Mouse (Mus musculus) liver, embryonic 14.5 days (tissue): ENCODE data around the gene Pdcd1lg2. TPM values are rescaled to one million over a fixed set of nuclear protein-coding genes. Genes with fewer than 3 reads are reported as not detected.

ENCODE experiments used
- ATAC-seq: fragments of 200-750 bp; cut with Nextera tagmentation; 2 replicates; pipeline ENCODE4 v1.8.0; 2017; ENCODE audit warnings: moderate number of reproducible peaks, mild to moderate bottlenecking, moderate library complexity; ENCODE audit not compliant: insufficient read depth
- DNase-seq, 3 experiments: peaks; one replicate each; pipeline ENCODE4 v3.0.0-alpha.2; 2012 to 2013; ENCODE audit warnings: low read depth in 3 of 3, low spot score in 3 of 3
- H3K27ac ChIP-seq: fragments of 300-500 bp; sonication (generic); 2 replicates; pipeline ENCODE4 v1.5.1; 2014; ENCODE audit warnings: moderate library complexity, mild to moderate bottlenecking, control low read depth, inconsistent platforms
- H3K27me3 ChIP-seq: fragments of 300-500 bp; sonication (generic); 2 replicates; pipeline ENCODE4 v1.6.1; 2014; ENCODE audit warnings: mild to moderate bottlenecking, low read length, moderate library complexity; ENCODE audit not compliant: control insufficient read depth, insufficient read depth
- H3K36me3 ChIP-seq: fragments of 300-500 bp; sonication (generic); replicated peaks from 2 replicates; pipeline ENCODE4 v1.6.1; 2014; ENCODE audit warnings: low read depth; ENCODE audit not compliant: control insufficient read depth, insufficient read depth
- H3K4me1 ChIP-seq, 2 experiments: fragments of 200-500 bp in 1 of 2; fragments of 300-500 bp in 1 of 2; sonication (generic) in 1 of 2; replicated peaks; 2 replicates each; pipeline ENCODE4 v1.6.1; 2012 to 2014; ENCODE audit warnings: antibody characterized with exemption in 1 of 2, inconsistent platforms in 1 of 2, low read length in 1 of 2; ENCODE audit not compliant: control insufficient read depth in 2 of 2, insufficient read depth in 2 of 2
- H3K4me2 ChIP-seq: fragments of 300-500 bp; sonication (generic); 2 replicates; pipeline ENCODE4 v1.6.1; 2014; ENCODE audit warnings: low read depth, mild to moderate bottlenecking, control low read depth, moderate library complexity
- H3K4me3 ChIP-seq, 2 experiments: fragments of 200-500 bp in 1 of 2; fragments of 300-500 bp in 1 of 2; sonication (generic) in 1 of 2; 2 replicates each; pipeline ENCODE4 v1.5.1; 2012 to 2014; ENCODE audit warnings: low read depth in 2 of 2, low read length in 2 of 2, mild to moderate bottlenecking in 2 of 2, control low read depth in 1 of 2, inconsistent platforms in 1 of 2, moderate library complexity in 1 of 2; ENCODE audit not compliant: insufficient read depth in 1 of 2
- H3K9ac ChIP-seq: fragments of 300-500 bp; sonication (generic); replicated peaks from 2 replicates; pipeline ENCODE4 v1.6.1; 2014; ENCODE audit warnings: mild to moderate bottlenecking, control low read depth, moderate library complexity
- H3K9me3 ChIP-seq: fragments of 300-500 bp; sonication (generic); 2 replicates; pipeline ENCODE4 v1.6.1; 2016; ENCODE audit warnings: low read length, mixed read lengths; ENCODE audit not compliant: control insufficient read depth
- CTCF ChIP-seq: IDR thresholded peaks from 2 replicates; pipeline ENCODE4 v1.5.1; 2016; ENCODE audit warnings: antibody characterized with exemption, low read depth, control low read depth
- EP300 ChIP-seq: IDR thresholded peaks from 2 replicates; pipeline ENCODE4 v1.6.1; 2016; ENCODE audit warnings: antibody characterized with exemption, low read depth
- WGBS: fragments of 180-500 bp; shearing (Covaris S2); extraction: QIAGEN DNeasy Blood & Tissue Kit; methylation state at CpG from one replicate; pipeline ENCODE4 v1.1.7; 2014; ENCODE audit not compliant: insufficient replicate concordance; 5-methylcytosine and 5-hydroxymethylcytosine counted together
- polyA plus RNA-seq, 2 experiments: library from polyadenylated mRNA; depleted of rRNA in 1 of 2; stranded (reverse) in 1 of 2; unstranded in 1 of 2; fragments of >200 nt; fragmentation: Nextera tagmentation in 1 of 2; extraction: Ambion mirVana in 1 of 2; gene quantifications; 2 replicates each; pipeline versions ENCODE4 v1.2.1 to v1.2.3; 2012 to 2014

Gene Pdcd1lg2
- polyA plus RNA-seq, 2 experiments: 0.02 TPM; not detected in 1

DNA sequence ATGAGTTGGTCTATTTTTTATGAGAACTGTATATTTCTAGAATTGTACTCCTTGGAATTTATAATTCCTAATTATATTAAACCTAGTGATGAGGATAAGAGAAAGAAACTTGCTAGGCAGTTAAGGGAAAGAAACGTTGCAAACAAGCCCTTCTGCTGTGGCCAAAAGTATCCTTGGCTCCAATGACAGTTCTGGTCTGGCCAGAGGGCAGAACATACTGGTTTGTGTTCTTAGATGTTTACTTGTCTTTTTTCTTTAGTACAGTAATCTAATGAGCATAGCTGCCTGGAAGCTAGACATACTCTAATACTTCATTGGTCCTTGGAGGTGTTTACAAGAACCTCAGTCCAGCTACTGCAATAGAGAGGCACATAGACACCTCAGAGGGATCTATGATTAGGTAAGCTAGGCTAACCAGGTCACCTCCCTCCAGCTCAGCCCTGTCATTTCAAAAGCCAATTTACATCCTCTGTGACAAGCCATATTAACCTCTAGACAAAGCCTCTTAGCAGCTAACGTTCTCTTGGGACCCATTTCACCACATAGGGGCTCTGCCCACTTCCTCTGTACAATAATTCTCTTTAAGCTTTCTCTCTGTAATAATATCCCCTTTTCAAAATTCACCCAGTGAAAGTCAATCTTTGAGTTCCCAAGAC lies 102.5 kb downstream of the Pdcd1lg2 start:
- DNase-seq: no peak
- Histone ChIP-seq H3K4me3 (no peak overlapping the region), H3K4me2 (no peak overlapping the region), H3K27me3 (no peaks in the 10 kb centered on the region), H3K36me3 (no peaks in the 10 kb centered on the region), H3K9me3 (no peaks in the 10 kb centered on the region), H3K4me1 (0 out of 4 replicates have a peak, but pooled peaks cover 0 to 3% of the 10 kb centered on the region in 2 experiments), H3K27ac (no peak overlapping the region), H3K9ac (no peak overlapping the region)
- 38% methylated on average over 2 of the region's 2 CpGs for WGBS
- no peak for ATAC-seq
- TF ChIP-seq EP300 (no peak), CTCF (no peak)

- TF ChIP-seq EP300: no peak
- TF ChIP-seq CTCF: no peak
- H3K9me3 ChIP-seq: no peaks in the 10 kb centered on the region
- 0 out of 4 replicates have a peak, but pooled peaks cover 0 to 3% of the 10 kb centered on the region in 2 experiments for H3K4me1 ChIP-seq
- no peaks in the 10 kb centered on the region for H3K36me3 ChIP-seq
- no peak overlapping the region for H3K4me2 ChIP-seq
- H3K9ac ChIP-seq: no peak overlapping the region
- 68% methylated on average over 3 of the region's 3 CpGs for WGBS
- H3K27me3 ChIP-seq: no peaks in the 10 kb centered on the region
- no peak for ATAC-seq
- no peak overlapping the region for H3K27ac ChIP-seq
- DNase-seq: no peak
- H3K4me3 ChIP-seq: no peak overlapping the region
Measured at GRCm38 (mm10) chr19:29514130-29514529, 103.4 kb downstream of the Pdcd1lg2 start.

- no peak for ATAC-seq
- TF ChIP-seq CTCF (no peak), EP300 (no peak)
- Histone ChIP-seq H3K4me2 (no peak overlapping the region), H3K36me3 (no peaks in the 10 kb centered on the region), H3K9ac (no peak overlapping the region), H3K4me3 (no peak overlapping the region), H3K9me3 (no peaks in the 10 kb centered on the region), H3K4me1 (0 out of 4 replicates have a peak, but pooled peaks cover 0 to 3% of the 10 kb centered on the region in 2 experiments), H3K27ac (no peak overlapping the region), H3K27me3 (no peaks in the 10 kb centered on the region)
- no peak for DNase-seq
- WGBS: 77% methylated on average over 3 of the region's 3 CpGs
Measured at GRCm38 (mm10) chr19:29515386-29515785, 104.7 kb downstream of the Pdcd1lg2 start.

DNA sequence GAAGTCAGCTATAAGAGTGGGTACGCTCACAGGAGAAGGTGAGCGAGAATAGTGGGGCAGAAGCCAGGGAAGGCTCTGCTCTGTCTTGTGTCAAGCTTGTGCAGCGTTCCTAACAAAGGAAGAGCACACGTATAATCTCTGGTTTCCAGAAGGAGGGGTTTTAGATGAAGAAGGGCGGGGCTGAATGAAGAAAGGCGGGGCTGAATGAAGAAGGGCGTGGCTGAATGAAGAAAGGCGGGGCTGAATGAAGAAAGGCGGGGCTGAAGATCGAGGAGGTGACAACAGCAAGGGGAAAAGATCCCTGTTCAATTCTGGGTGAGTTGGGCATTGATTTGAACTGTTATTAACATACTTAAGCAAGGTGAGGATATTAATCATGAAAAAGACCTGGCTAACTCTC lies 105.3 kb downstream of the Pdcd1lg2 start:
- Histone ChIP-seq H3K9ac (no peak overlapping the region), H3K9me3 (no peaks in the 10 kb centered on the region), H3K36me3 (no peaks in the 10 kb centered on the region), H3K4me2 (no peak overlapping the region), H3K4me3 (no peak overlapping the region), H3K27me3 (no peaks in the 10 kb centered on the region), H3K27ac (no peak overlapping the region), H3K4me1 (peaks cover 0 to 6% of the 10 kb centered on the region in 2 experiments; a peak in 2 of 4 replicates)
- no peak for ATAC-seq
- WGBS: 67% methylated on average over 10 of the region's 10 CpGs
- DNase-seq: no peak
- TF ChIP-seq EP300 (no peak), CTCF (no peak)

GRCm38 (mm10) chr19:29518409-29518808 lies 107.7 kb downstream of the Pdcd1lg2 start:
- Histone ChIP-seq H3K9ac (no peak overlapping the region), H3K4me3 (no peak overlapping the region), H3K27me3 (no peaks in the 10 kb centered on the region), H3K36me3 (no peaks in the 10 kb centered on the region), H3K27ac (no peak overlapping the region), H3K4me1 (peaks cover 3 to 13% of the 10 kb centered on the region in 2 experiments; a peak in 3 of 4 replicates), H3K9me3 (no peaks in the 10 kb centered on the region), H3K4me2 (no peak overlapping the region)
- 83% methylated on average over 7 of the region's 7 CpGs for WGBS
- no peak for DNase-seq
- TF ChIP-seq CTCF (no peak), EP300 (no peak)
- no peak for ATAC-seq
